Mouse (Mus musculus): ENCODE results near the gene Akap11.

GRCm38 (mm10) chr14:78491432-78491831 lies 45.2 kb downstream of the Akap11 start:
- TF ChIP-seq POLR2A (IDR thresholded peaks at IDR 0.05; ENCODE audit: borderline replicate concordance, extremely low read depth, insufficient read depth, insufficient read length, poor library complexity, severe bottlenecking) (no peak), CTCF (IDR thresholded peaks at IDR 0.05; ENCODE audit: borderline replicate concordance, extremely low read depth, insufficient read depth, insufficient read length) (no peak)

All from brain, embryonic 14.5 days (tissue).